Mouse (Mus musculus): ENCODE measurements around the gene Ccdc85c.

The Ccdc85c gene

DNA sequence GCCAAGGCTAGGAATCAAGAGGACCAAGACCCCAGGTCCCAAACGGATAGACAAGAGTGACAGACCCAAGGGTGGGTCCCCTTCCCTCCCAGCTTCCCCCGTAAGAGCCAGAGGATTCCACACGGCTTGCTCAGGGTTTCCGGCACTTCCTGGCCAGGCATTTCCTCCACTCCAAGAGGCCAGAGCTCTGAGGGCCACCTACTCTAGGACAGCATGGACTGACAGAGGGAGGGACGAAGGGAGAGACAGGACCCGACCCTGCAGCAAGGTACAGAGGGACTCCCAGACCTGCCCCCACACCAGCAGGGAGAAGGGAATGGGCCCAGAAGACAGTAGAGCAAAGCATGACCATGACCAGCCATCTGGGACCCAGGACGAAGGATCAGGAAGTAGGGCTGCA, 7.6 kb downstream of the Ccdc85c start:
- H3K27me3 ChIP-seq (ENCODE audit: insufficient read depth, low read length) = peaks cover 13% of the 10 kb centered on the region
- TF ChIP-seq POU5F1 (IDR thresholded peaks at IDR 0.05; ENCODE audit: borderline replicate concordance, low read length) (no peak), NANOG (IDR thresholded peaks at IDR 0.05; ENCODE audit: borderline replicate concordance, low read length) (no peak), CTCF (conservative IDR thresholded peaks at IDR 0.05; ENCODE audit: low read length) (no peak)
- H3K36me3 ChIP-seq (ENCODE audit: insufficient read depth, low read length) = peaks cover 40% of the 10 kb centered on the region
- H3K4me3 ChIP-seq (replicated peaks; ENCODE audit: low read length) = no peak overlapping the region
- H3K9me3 ChIP-seq (ENCODE audit: low read length) = no peaks in the 10 kb centered on the region
- peaks cover 64% of the 10 kb centered on the region for H3K4me1 ChIP-seq (replicated peaks; ENCODE audit: low read depth, low read length)

DNA sequence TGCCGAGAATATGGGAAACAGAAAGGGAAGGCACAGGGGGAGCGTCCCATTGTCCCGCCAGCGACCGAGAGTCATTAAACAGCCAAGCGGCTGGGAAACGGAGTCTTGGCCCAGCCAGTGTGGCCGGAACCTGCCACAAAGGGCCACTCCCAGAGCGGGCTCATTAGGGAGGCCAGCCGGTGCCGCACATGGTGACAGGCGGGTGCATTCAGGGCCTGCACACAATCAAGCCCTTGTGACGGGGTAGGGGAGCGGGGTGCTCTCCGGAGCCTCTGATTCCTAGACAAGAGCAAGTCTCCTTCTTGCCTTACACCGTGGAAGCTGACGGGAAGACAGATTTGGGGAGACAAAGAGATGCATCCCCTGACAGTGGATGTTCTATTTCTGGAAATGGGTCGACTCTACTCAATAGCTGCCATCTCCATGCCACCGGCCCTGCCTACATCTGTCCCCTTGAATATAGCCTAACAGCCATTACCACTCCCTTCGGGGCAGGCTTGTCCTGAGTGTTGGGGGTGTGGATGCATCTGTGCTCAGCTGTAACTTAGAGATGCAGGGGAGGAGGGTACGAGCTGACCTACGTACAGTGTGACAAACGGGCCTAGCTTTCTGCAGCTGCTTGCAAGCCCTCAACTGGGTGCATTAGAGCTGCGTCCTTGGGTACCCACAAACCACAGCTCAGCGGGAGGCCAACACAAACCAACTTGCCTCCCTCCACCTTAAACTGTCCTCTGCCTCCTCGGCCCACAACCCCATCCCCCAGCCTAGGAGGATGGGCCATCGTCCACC, 9.2 kb downstream of the Ccdc85c start:
- no peaks in the 10 kb centered on the region for H3K9me3 ChIP-seq (ENCODE audit: low read length)
- H3K4me1 ChIP-seq (replicated peaks; ENCODE audit: low read depth, low read length) = peaks cover 60% of the 10 kb centered on the region
- no peak for TF ChIP-seq NANOG (IDR thresholded peaks at IDR 0.05; ENCODE audit: borderline replicate concordance, low read length)
- TF ChIP-seq POU5F1 (IDR thresholded peaks at IDR 0.05; ENCODE audit: borderline replicate concordance, low read length) = no peak
- TF ChIP-seq CTCF (conservative IDR thresholded peaks at IDR 0.05; ENCODE audit: low read length) = no peak
- H3K36me3 ChIP-seq (ENCODE audit: insufficient read depth, low read length) = peaks cover 24% of the 10 kb centered on the region
- peak overlapping the region; percentile 41 for H3K4me3 ChIP-seq (replicated peaks; ENCODE audit: low read length)
- no peaks in the 10 kb centered on the region for H3K27me3 ChIP-seq (ENCODE audit: insufficient read depth, low read length)

DNA sequence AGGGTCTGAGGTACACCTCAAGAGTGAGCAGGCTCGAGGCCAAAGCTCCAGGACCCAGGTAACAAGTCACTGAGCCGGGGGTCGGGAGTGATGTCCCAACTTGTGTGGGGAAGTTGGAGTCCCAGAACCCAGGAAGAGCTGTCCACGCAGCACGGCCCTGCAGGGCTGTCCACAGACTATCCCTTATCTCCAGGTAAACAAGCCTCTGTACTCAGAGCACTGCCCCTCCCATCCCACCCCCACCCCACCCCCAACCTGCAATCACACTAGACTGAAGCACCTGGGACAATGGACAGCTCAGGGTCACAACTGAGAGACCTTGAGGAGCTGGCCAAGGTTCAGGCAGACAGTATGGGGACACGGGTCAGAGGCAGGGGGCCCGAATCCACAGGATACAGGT, 10.3 kb downstream of the Ccdc85c start:
- no peak overlapping the region for H3K4me3 ChIP-seq (replicated peaks; ENCODE audit: low read length)
- no peak for TF ChIP-seq NANOG (IDR thresholded peaks at IDR 0.05; ENCODE audit: borderline replicate concordance, low read length)
- TF ChIP-seq POU5F1 (IDR thresholded peaks at IDR 0.05; ENCODE audit: borderline replicate concordance, low read length) = no peak
- TF ChIP-seq CTCF (conservative IDR thresholded peaks at IDR 0.05; ENCODE audit: low read length) = no peak
- peaks cover 65% of the 10 kb centered on the region for H3K4me1 ChIP-seq (replicated peaks; ENCODE audit: low read depth, low read length)
- peaks cover 16% of the 10 kb centered on the region for H3K36me3 ChIP-seq (ENCODE audit: insufficient read depth, low read length)
- no peaks in the 10 kb centered on the region for H3K27me3 ChIP-seq (ENCODE audit: insufficient read depth, low read length)
- H3K9me3 ChIP-seq (ENCODE audit: low read length) = no peaks in the 10 kb centered on the region

DNA sequence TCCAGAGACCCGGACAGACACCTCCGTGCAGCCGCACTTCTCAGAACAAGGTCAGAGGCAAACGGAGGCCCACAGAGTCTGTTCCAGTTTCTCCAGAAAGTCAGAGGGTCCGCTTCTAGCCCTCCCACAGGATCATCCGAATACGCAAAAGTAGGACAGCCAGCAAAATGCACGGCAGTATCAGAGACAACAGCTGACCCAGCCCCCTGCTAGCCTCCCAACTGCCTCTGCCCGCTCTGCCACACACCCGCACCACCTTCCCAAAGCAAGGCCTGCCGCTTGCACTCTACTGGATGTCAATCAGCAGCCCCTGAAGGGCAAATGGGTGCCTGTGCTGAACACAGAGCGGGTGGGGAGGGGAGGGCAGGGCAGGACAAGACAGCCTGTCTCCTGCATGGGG, 14.3 kb downstream of the Ccdc85c start:
- Histone ChIP-seq H3K9me3 (ENCODE audit: low read length) (no peaks in the 10 kb centered on the region), H3K27me3 (ENCODE audit: insufficient read depth, low read length) (no peaks in the 10 kb centered on the region), H3K4me1 (replicated peaks; ENCODE audit: low read depth, low read length) (peaks cover 66% of the 10 kb centered on the region), H3K4me3 (replicated peaks; ENCODE audit: low read length) (no peak overlapping the region), H3K36me3 (ENCODE audit: insufficient read depth, low read length) (no peaks in the 10 kb centered on the region)
- no peak for TF ChIP-seq CTCF (conservative IDR thresholded peaks at IDR 0.05; ENCODE audit: low read length)

DNA sequence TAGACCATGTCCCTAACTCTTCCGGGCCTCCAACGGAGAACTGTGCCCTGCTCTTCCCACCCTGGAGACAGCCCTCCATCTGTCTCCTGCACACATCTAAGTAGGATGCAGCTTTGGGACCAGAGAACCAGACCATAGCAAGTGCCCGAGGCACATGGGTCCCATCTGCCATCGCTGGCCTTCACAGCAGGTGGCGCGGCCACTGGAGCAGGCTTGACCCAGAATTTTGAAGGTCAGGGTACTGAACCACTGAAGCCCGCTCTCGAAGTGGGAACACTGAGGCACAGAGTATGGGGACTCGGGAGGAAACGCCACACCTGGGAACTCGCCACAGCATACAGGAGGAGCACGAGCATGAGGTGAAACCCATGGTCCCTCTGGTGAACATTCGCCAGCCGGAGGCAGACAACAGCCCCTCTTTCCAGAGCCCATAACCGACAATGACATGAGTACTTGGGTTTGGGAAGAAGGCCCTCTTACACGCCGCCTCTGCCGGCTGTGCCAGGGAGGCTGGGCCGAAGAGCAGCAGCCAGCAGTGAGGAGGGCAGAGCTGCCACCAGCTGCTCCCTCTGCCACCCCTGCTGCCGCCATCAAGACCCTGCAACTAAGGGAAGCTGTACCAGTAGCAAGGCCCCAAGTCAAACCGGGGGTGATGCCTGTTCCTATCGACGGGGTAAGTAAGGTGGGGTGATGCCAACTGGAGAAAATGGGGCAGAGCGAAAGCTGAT, 15.7 kb downstream of the Ccdc85c start:
- H3K9me3 ChIP-seq (ENCODE audit: low read length) = no peaks in the 10 kb centered on the region
- no peaks in the 10 kb centered on the region for H3K27me3 ChIP-seq (ENCODE audit: insufficient read depth, low read length)
- no peaks in the 10 kb centered on the region for H3K36me3 ChIP-seq (ENCODE audit: insufficient read depth, low read length)
- no peak for TF ChIP-seq POU5F1 (IDR thresholded peaks at IDR 0.05; ENCODE audit: borderline replicate concordance, low read length)
- TF ChIP-seq NANOG (IDR thresholded peaks at IDR 0.05; ENCODE audit: borderline replicate concordance, low read length) = no peak
- TF ChIP-seq CTCF (conservative IDR thresholded peaks at IDR 0.05; ENCODE audit: low read length) = no peak
- H3K4me3 ChIP-seq (replicated peaks; ENCODE audit: low read length) = peak overlapping the region; percentile 43
- H3K4me1 ChIP-seq (replicated peaks; ENCODE audit: low read depth, low read length) = peaks cover 70% of the 10 kb centered on the region

DNA sequence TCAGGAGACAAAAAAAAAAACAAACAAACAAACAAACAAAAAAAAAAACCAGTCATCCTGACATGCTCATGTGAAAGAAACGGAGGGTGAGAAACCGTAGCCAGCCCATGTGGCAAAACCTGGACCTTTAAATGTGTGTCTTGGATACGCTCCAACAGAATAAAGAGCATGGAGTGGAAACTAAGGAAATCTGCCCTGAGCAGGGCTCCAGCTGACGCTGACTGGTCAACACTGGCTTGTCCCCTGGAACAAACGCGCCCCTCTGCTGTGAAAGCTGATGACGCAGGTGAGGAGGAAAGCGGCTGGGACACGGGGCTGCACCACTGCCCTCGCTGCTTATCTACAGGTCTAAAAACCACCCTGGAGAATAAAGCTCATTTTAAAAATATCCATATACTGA, 18.5 kb downstream of the Ccdc85c start:
- H3K9me3 ChIP-seq (ENCODE audit: low read length) = no peaks in the 10 kb centered on the region
- no peak for TF ChIP-seq CTCF (conservative IDR thresholded peaks at IDR 0.05; ENCODE audit: low read length)
- no peak for TF ChIP-seq NANOG (IDR thresholded peaks at IDR 0.05; ENCODE audit: borderline replicate concordance, low read length)
- TF ChIP-seq POU5F1 (IDR thresholded peaks at IDR 0.05; ENCODE audit: borderline replicate concordance, low read length) = no peak
- no peaks in the 10 kb centered on the region for H3K27me3 ChIP-seq (ENCODE audit: insufficient read depth, low read length)
- H3K36me3 ChIP-seq (ENCODE audit: insufficient read depth, low read length) = no peaks in the 10 kb centered on the region
- H3K4me1 ChIP-seq (replicated peaks; ENCODE audit: low read depth, low read length) = peaks cover 91% of the 10 kb centered on the region
- H3K4me3 ChIP-seq (replicated peaks; ENCODE audit: low read length) = no peak overlapping the region

DNA sequence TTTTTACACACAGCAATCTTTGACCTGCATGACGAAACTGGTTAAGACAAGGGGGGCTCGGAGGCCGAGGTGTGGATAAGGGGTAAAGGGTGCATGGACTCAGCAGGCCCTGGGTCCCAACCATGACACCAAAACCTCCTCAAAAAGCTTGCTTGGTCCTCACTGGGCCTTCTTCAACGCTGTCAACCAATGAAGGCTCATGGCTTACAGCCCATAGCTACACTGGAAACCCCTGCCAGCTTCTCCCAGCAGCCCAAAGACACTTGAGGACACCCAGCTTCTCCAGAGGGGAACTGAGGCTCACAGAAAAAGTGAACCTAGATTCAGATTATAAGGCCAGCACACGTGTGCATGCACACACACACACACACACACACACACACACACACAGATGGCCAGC, 19.3 kb downstream of the Ccdc85c start:
- no peaks in the 10 kb centered on the region for H3K36me3 ChIP-seq (ENCODE audit: insufficient read depth, low read length)
- peaks cover 91% of the 10 kb centered on the region for H3K4me1 ChIP-seq (replicated peaks; ENCODE audit: low read depth, low read length)
- TF ChIP-seq POU5F1 (IDR thresholded peaks at IDR 0.05; ENCODE audit: borderline replicate concordance, low read length) (no peak), NANOG (IDR thresholded peaks at IDR 0.05; ENCODE audit: borderline replicate concordance, low read length) (no peak), CTCF (conservative IDR thresholded peaks at IDR 0.05; ENCODE audit: low read length) (no peak)
- H3K4me3 ChIP-seq (replicated peaks; ENCODE audit: low read length) = no peak overlapping the region
- H3K9me3 ChIP-seq (ENCODE audit: low read length) = no peaks in the 10 kb centered on the region
- no peaks in the 10 kb centered on the region for H3K27me3 ChIP-seq (ENCODE audit: insufficient read depth, low read length)

DNA sequence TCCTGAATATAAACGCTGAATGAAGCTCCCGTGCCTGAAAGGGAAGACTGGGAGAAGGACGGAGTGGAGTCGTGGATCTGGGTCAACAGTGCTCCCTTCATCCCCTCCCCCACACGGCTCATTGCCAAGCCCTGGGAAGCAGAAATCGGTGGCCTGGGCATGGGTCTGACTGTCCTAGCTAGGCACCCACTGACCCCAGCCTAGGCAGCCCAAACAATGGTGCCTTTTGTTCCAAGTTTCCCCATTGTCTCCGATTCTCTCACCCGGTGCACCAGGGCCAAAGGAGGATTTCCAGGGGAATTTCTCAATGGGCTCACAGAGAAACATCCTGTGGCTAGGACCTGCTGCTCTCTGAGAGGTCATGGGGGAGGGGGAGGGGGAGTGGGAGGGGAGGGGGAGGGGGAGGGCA, 19.7 kb downstream of the Ccdc85c start:
- H3K9me3 ChIP-seq (ENCODE audit: low read length) = no peaks in the 10 kb centered on the region

More for the DNA sequence above, 19.7 kb downstream of the Ccdc85c start:
- Histone ChIP-seq H3K4me1 (replicated peaks; ENCODE audit: low read depth, low read length) (peaks cover 87% of the 10 kb centered on the region), H3K27me3 (ENCODE audit: insufficient read depth, low read length) (no peaks in the 10 kb centered on the region), H3K4me3 (replicated peaks; ENCODE audit: low read length) (0 out of 2 replicates have a peak overlapping the region, but pooled peaks have one; percentile 17), H3K36me3 (ENCODE audit: insufficient read depth, low read length) (no peaks in the 10 kb centered on the region)
- TF ChIP-seq NANOG (IDR thresholded peaks at IDR 0.05; ENCODE audit: borderline replicate concordance, low read length) (no peak), POU5F1 (IDR thresholded peaks at IDR 0.05; ENCODE audit: borderline replicate concordance, low read length) (no peak), CTCF (conservative IDR thresholded peaks at IDR 0.05; ENCODE audit: low read length) (no peak)
